Mouse (Mus musculus) hindbrain, embryonic 13.5 days (tissue): ENCODE data around the gene Mapkapk5. TPM values are rescaled to one million over a fixed set of nuclear protein-coding genes. Genes with fewer than 3 reads are reported as not detected.

Source experiments
- ATAC-seq: fragments of 200-750 bp; cut with Nextera tagmentation; 2 replicates; pipeline ENCODE4 v1.8.0; 2017; ENCODE audit warnings: moderate TSS enrichment; ENCODE audit not compliant: low FRiP score
- H3K27ac ChIP-seq: fragments of 300-500 bp; sonication (generic); 2 replicates; pipeline ENCODE4 v1.5.1; 2015; ENCODE audit warnings: inconsistent platforms, mild to moderate bottlenecking, moderate library complexity
- H3K27me3 ChIP-seq: fragments of 300-500 bp; sonication (generic); 2 replicates; pipeline ENCODE4 v1.6.1; 2015; ENCODE audit warnings: mild to moderate bottlenecking, inconsistent platforms
- H3K36me3 ChIP-seq: fragments of 300-500 bp; sonication (generic); 2 replicates; pipeline ENCODE4 v1.6.1; 2015; ENCODE audit warnings: mild to moderate bottlenecking, inconsistent platforms
- H3K4me1 ChIP-seq: fragments of 300-500 bp; sonication (generic); replicated peaks from 2 replicates; pipeline ENCODE4 v1.6.1; 2015; ENCODE audit warnings: inconsistent platforms
- H3K4me2 ChIP-seq: fragments of 300-500 bp; sonication (generic); 2 replicates; pipeline ENCODE4 v1.6.1; 2015; ENCODE audit warnings: inconsistent platforms, mild to moderate bottlenecking, moderate library complexity
- H3K4me3 ChIP-seq: fragments of 300-500 bp; sonication (generic); 2 replicates; pipeline ENCODE4 v1.5.1; 2015; ENCODE audit warnings: mild to moderate bottlenecking, inconsistent platforms
- H3K9ac ChIP-seq: fragments of 300-500 bp; sonication (generic); 2 replicates; pipeline ENCODE4 v1.6.1; 2015; ENCODE audit warnings: mild to moderate bottlenecking, inconsistent platforms
- H3K9me3 ChIP-seq: fragments of 300-500 bp; sonication (generic); 2 replicates; pipeline ENCODE4 v1.6.1; 2016; ENCODE audit warnings: inconsistent platforms
- WGBS: fragments of 180-500 bp; shearing (Covaris S2); methylation state at CpG from one replicate; pipeline ENCODE4 v1.1.7; 2015; 5-methylcytosine and 5-hydroxymethylcytosine counted together
- polyA plus RNA-seq: library from polyadenylated mRNA; unstranded; fragments of >200 nt; fragmentation: Nextera tagmentation; extraction: Ambion mirVana; gene quantifications from 2 replicates; pipeline ENCODE4 v1.2.1, GENCODE M21; 2015

The Mapkapk5 gene
- polyA plus RNA-seq, 1 experiment from 2014 or later = 55.0 TPM

DNA sequence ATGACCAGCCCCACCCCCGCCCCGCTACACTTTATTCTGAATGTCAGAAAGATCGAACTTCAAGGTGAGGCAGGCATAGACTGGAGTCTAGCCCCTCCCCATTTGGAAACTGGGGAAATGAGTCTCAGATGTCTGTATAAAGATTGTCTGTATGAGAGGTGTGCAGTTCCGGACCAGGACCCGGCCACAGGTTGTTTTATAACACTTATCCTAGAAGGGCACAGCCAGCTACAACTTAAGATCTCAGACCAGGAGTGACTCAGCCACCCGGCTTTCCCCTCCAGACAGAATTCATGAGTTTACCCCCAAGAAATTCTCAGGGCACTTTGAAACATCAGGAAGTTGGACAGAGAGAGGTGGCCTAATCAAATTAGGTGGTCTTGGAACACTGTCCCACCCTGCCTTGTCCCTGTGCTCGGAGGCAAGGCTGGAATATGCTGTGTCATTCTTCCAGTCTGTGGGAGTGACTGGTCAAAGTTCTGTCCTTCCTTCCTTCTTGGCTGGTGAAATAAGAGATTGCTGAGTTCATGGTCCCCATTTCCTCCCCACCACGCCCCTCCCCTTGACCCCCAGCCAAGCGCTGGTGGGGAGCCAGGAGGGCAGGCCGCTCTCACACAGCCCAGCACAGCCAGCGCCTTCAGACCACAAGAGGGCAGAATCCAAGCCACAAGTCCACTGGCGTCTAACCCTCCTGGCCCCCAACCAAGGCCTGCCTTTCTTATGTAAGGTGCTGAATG, 38.2 kb upstream of the Mapkapk5 start:
- no peak overlapping the region for H3K27ac ChIP-seq
- WGBS = 59% methylated on average over 12 of the region's 12 CpGs
- H3K4me2 ChIP-seq = no peak overlapping the region

DNA sequence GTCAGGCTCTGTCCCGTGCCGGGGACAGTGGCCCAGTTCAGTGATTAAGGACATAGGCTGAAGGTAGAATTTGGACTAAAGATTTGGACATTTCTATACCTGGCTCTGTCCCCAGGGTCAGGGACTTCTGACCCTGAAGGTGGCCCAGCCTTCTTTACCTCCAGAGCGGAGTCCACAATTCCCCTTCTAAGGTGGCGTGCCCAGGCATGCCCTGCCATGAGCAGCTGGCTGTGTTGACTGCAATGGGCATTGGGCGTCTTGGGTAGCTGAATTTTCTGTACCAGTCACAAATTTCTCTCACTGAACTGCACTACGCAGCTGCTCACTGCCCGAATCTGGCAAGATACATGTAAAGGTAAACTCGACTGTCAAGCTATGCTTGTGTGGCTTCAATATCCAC, 36.2 kb upstream of the Mapkapk5 start:
- Histone ChIP-seq H3K9me3 (no peaks in the 10 kb centered on the region), H3K4me1 (0 out of 2 replicates have a peak, but pooled peaks cover 8% of the 10 kb centered on the region), H3K4me2 (no peak overlapping the region), H3K9ac (no peak overlapping the region), H3K4me3 (no peak overlapping the region), H3K27ac (no peak overlapping the region), H3K36me3 (peaks cover 36% of the 10 kb centered on the region), H3K27me3 (no peaks in the 10 kb centered on the region)
- no peak for ATAC-seq
- WGBS = 93% methylated on average over 8 of the region's 8 CpGs

More for the DNA sequence above, 38.2 kb upstream of the Mapkapk5 start:
- no peak for ATAC-seq
- Histone ChIP-seq H3K4me3 (no peak overlapping the region), H3K9ac (no peak overlapping the region), H3K4me1 (0 out of 2 replicates have a peak, but pooled peaks cover 8% of the 10 kb centered on the region), H3K36me3 (peaks cover 20% of the 10 kb centered on the region), H3K9me3 (no peaks in the 10 kb centered on the region), H3K27me3 (no peaks in the 10 kb centered on the region)

DNA sequence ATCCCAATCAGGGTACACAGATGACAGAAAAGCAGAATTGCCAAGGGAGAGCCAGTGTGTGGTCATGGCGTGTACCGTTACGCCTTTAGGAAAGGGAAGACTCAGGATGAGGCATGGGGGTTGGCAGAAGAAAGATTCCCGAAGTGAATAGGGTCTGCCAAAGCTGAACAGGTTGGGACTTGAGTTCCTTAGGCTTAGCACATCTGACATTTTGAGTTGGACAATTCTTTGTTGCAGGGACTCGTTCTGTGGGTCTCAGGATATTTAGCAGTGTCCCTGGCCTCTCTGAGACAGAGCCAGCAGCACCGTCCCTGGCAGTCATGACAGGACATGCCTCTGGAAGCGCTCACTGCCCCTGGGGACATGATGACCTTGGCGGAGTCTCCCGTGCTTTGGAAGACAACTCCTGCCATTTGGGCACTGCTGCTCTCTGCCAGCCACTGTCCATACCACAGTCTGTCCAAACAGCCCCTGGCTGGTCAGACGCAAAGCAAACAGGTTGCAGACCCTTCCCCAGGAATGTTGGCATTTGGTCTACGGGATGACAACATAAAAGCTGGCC, 31.3 kb upstream of the Mapkapk5 start:
- Histone ChIP-seq H3K36me3 (peaks cover 72% of the 10 kb centered on the region), H3K4me1 (no peaks in the 10 kb centered on the region), H3K27ac (no peak overlapping the region), H3K4me3 (no peak overlapping the region), H3K9ac (no peak overlapping the region), H3K9me3 (no peaks in the 10 kb centered on the region), H3K27me3 (no peaks in the 10 kb centered on the region), H3K4me2 (no peak overlapping the region)
- WGBS = 88% methylated on average over 11 of the region's 11 CpGs
- ATAC-seq = no peak

DNA sequence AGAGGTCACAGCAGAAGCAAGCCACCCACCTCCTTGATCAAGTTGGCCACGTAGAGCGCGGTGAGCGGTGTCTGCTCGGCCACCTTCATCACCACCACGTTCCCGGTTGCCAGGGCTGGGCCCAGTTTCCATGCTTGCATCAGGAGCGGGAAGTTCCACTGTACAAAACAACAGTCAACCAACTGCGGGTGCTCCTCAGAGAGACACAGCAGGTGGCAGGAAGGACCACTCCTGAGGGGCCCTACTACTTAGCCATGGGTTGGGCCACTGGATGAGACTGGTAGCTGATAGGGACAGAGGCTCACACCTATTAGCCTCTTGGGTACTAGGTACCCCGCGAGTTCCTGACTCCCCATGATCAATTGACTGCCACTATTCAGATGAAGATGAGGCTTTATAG, 30.2 kb upstream of the Mapkapk5 start:
- no peak overlapping the region for H3K4me3 ChIP-seq
- no peaks in the 10 kb centered on the region for H3K27me3 ChIP-seq
- WGBS = 95% methylated on average over 11 of the region's 11 CpGs
- no peak overlapping the region for H3K27ac ChIP-seq
- no peak overlapping the region for H3K9ac ChIP-seq
- no peaks in the 10 kb centered on the region for H3K4me1 ChIP-seq
- H3K9me3 ChIP-seq = no peaks in the 10 kb centered on the region
- no peak overlapping the region for H3K4me2 ChIP-seq
- H3K36me3 ChIP-seq = peaks cover 81% of the 10 kb centered on the region
- ATAC-seq = no peak

DNA sequence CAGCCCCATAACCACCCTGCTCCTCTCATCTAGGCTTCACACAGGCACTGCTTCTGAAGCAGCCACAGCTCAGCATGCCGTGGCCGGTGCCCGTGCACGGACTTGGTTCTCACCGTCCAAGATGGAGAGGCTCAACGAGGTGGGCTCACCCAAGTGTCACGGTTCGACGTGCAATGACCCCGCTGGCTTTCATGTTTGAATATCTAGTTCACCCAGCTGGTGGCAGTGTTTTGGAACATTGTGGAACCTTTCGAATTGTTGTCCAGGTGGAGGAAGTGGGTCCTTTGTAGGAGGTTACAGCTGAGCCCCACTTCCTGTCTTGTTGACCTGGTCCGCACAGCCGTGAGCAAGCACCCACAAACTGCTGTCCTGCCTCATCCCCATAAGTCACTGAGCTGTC, 28.4 kb upstream of the Mapkapk5 start:
- H3K9me3 ChIP-seq = no peaks in the 10 kb centered on the region
- H3K27ac ChIP-seq = no peak overlapping the region
- no peak for ATAC-seq
- no peak overlapping the region for H3K4me2 ChIP-seq
- H3K27me3 ChIP-seq = no peaks in the 10 kb centered on the region
- H3K4me3 ChIP-seq = no peak overlapping the region
- no peak overlapping the region for H3K9ac ChIP-seq
- peaks cover 73% of the 10 kb centered on the region for H3K36me3 ChIP-seq
- 91% methylated on average over 13 of the region's 13 CpGs for WGBS
- H3K4me1 ChIP-seq = no peaks in the 10 kb centered on the region

DNA sequence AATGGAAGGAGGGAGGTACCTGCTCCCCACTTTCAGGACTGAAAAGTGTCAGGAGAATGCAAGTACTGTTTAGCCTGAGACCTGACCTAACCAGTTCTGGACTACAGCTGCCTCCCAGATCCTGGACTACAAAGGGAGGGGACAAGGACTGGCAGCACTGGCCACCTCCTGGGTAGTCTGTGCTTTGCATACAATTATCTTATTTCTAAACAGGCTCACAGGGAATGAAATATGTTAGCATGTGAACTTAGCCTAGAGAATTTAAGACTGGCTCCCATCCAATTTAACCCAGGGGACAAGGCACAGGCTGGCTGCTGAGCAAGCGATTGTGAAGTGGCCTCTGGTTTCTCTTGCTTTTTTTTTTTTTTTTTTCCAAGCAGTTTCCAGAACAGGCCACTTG, 25.1 kb upstream of the Mapkapk5 start:
- ATAC-seq = no peak
- Histone ChIP-seq H3K4me3 (no peak overlapping the region), H3K4me1 (no peaks in the 10 kb centered on the region), H3K27me3 (no peaks in the 10 kb centered on the region), H3K9me3 (no peaks in the 10 kb centered on the region), H3K27ac (no peak overlapping the region), H3K9ac (no peak overlapping the region), H3K36me3 (peaks cover 66% of the 10 kb centered on the region), H3K4me2 (no peak overlapping the region)
- WGBS = 81% methylated on average over 1 of the region's 1 CpGs

DNA sequence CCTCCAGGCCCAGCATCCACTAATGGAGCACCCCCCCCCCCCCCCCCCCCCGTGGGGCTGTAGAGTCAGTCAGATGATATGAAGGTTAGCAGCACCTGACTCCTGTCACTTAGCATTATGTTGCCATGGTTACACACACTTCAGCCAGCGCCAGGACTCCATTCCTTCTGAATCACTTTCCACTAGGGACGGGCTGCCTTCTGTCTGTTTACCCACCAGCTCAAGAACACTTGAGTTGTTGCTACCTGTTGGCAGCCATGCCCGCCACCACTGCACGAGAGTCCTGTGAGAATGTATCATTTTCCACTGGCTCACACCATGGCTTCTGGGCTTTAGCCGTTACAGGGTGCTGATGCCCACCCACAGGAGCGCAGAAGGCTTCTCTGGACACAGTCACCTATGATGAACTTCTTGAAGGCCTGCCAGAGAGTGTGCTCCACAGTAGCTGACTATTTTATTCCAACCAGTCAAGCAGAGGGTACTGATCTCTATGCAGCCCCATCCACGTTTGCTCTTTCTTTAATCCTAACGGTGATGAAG, 24.2 kb upstream of the Mapkapk5 start:
- H3K27ac ChIP-seq = no peak overlapping the region
- no peak overlapping the region for H3K9ac ChIP-seq
- no peak overlapping the region for H3K4me3 ChIP-seq
- H3K27me3 ChIP-seq = no peaks in the 10 kb centered on the region
- H3K4me1 ChIP-seq = no peaks in the 10 kb centered on the region
- 75% methylated on average over 9 of the region's 9 CpGs for WGBS
- H3K36me3 ChIP-seq = peaks cover 59% of the 10 kb centered on the region
- no peaks in the 10 kb centered on the region for H3K9me3 ChIP-seq
- H3K4me2 ChIP-seq = no peak overlapping the region
- no peak for ATAC-seq

DNA sequence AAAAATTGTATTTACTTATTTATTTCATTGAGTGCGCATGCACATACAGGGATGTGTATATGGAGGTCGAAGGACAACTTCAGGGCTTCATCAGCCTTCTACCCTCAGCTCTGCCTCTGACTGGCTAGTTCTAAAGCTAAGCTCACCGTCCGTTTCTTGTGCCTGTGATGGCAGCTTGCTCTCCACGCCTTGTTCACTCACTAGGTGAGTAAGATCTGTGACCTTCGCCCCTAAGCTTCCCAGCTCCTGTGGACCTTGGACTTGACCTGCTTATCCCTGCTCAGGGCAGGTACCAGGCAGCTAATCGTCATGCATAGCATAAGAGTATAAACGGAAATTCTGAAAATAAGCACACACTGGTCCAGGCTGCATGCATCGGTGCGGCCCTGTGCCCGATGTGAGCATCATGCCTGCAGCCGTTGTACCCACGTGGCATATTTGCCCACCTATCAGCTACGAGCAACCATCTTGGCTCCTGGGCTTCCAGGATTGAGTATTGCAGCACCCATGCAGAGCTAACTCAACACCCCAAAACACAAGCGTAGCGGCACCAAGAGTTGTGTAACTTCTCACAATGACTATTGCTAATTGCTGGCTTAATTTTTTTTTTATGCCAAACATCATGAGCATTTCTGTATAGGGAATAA, 20.5 kb upstream of the Mapkapk5 start:
- H3K9me3 ChIP-seq = no peaks in the 10 kb centered on the region
- peaks cover 25% of the 10 kb centered on the region for H3K36me3 ChIP-seq
- WGBS = 93% methylated on average over 16 of the region's 16 CpGs
- no peaks in the 10 kb centered on the region for H3K27me3 ChIP-seq
- H3K4me3 ChIP-seq = no peak overlapping the region
- H3K9ac ChIP-seq = no peak overlapping the region
- no peak overlapping the region for H3K27ac ChIP-seq
- H3K4me1 ChIP-seq = no peaks in the 10 kb centered on the region
- no peak overlapping the region for H3K4me2 ChIP-seq
- ATAC-seq = no peak

DNA sequence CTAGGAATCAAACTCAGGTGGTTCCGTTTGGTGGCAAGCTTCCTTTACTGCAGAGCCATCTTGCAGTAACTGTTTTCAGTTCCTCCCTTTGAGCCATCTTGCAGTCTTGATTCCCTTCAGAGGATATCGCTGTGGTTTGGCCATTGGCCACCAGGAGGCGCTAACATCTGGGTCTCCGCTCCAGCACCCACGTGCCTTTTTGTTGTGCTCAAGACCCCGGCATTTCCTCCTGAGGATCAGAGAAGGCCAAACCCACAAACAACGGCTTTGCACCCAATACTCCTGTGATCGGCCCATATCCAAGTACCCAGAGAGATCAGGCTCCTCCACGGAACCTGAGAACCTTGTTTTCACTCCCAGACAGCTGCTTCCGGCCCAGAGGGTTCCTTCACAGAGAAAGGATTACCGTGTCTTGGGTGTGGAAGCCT, 18.8 kb upstream of the Mapkapk5 start:
- ATAC-seq = no peak
- H3K36me3 ChIP-seq = peaks cover 14% of the 10 kb centered on the region; the same call in 1 of the 2 replicates
- H3K27me3 ChIP-seq = no peaks in the 10 kb centered on the region
- WGBS = 15% methylated on average over 11 of the region's 11 CpGs
- no peaks in the 10 kb centered on the region for H3K4me1 ChIP-seq
- H3K27ac ChIP-seq = no peak overlapping the region
- H3K9me3 ChIP-seq = no peaks in the 10 kb centered on the region
- H3K9ac ChIP-seq = no peak overlapping the region
- peak overlapping the region; percentile 31 for H3K4me2 ChIP-seq
- no peak overlapping the region for H3K4me3 ChIP-seq

DNA sequence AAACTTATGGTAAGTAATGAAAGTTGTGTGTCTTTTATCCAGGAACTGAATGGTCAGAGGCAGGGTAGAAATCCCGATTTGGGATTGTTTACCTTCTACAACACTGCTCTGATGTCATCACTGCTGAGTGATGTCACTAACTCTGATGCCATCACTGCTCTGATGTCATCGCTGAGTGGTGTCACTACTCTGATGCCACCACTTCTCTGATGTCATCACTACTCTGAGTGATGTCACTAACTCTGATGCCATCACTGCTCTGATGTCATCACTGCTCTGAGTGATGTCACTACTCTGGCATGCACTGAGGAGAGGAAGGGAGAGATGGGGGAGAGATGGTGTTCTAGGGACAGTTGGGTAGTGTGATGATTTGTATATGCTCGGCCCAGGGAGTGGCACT, 16.7 kb upstream of the Mapkapk5 start:
- Histone ChIP-seq H3K36me3 (peaks cover under 1% of the 10 kb centered on the region; the same call in 1 of the 2 replicates), H3K9ac (no peak overlapping the region), H3K27me3 (no peaks in the 10 kb centered on the region), H3K4me2 (no peak overlapping the region), H3K27ac (no peak overlapping the region), H3K4me3 (no peak overlapping the region), H3K9me3 (no peaks in the 10 kb centered on the region), H3K4me1 (no peaks in the 10 kb centered on the region)
- WGBS = 91% methylated on average over 3 of the region's 3 CpGs
- no peak for ATAC-seq

DNA sequence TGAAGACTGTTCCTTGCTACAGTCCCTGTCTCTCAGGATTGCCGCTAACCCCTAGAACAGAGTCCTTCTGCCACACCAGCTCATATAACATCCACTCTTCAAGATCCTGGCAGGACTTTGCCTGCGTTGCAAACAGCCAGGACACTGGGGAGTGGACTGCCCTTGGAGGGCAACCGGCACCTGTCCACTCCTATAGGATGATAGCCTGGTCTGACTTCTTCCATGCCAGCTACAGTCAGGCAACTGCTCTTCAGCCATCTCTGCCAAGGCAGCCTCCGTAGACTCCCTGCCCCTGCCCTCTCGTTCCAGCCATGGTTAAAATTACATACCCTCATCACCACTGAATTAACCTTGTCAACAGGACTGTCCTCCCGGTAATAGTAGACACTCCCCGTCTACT, 3.5 kb upstream of the Mapkapk5 start:
- no peaks in the 10 kb centered on the region for H3K9me3 ChIP-seq
- H3K4me1 ChIP-seq = peaks cover 16% of the 10 kb centered on the region
- H3K36me3 ChIP-seq = no peaks in the 10 kb centered on the region
- no peak overlapping the region for H3K9ac ChIP-seq
- 90% methylated on average over 7 of the region's 7 CpGs for WGBS
- H3K27me3 ChIP-seq = no peaks in the 10 kb centered on the region
- H3K27ac ChIP-seq = no peak overlapping the region
- ATAC-seq = no peak
- no peak overlapping the region for H3K4me2 ChIP-seq
- no peak overlapping the region for H3K4me3 ChIP-seq

DNA sequence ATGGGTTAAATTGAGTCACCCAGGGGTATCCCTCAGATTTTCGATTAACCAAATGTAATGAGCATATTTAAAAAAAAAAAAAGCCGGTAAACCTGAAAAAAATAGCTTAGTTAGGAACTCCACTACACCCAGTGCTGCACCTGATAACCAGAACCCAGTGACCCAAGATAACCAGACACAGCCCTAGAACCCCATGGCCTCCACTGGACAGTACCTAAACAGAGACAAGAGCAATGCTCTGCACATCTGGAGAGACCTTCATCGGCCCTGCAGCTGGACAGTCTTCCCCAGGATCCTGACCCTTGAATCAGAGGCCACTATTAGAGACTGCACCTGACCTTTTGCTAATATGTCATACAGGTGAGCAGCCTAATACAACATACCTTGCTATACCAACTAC, 1.4 kb upstream of the Mapkapk5 start:
- H3K27ac ChIP-seq = no peak overlapping the region
- no peaks in the 10 kb centered on the region for H3K36me3 ChIP-seq
- H3K9ac ChIP-seq = 0 out of 2 replicates have a peak overlapping the region, but pooled peaks have one; percentile 99
- no peaks in the 10 kb centered on the region for H3K9me3 ChIP-seq
- no peaks in the 10 kb centered on the region for H3K27me3 ChIP-seq
- no peak overlapping the region for H3K4me3 ChIP-seq
- WGBS = 99% methylated on average over 3 of the region's 3 CpGs
- H3K4me1 ChIP-seq = peaks cover 36% of the 10 kb centered on the region
- no peak for ATAC-seq
- no peak overlapping the region for H3K4me2 ChIP-seq
